Mouse (Mus musculus) NIH3T3 (cell line): ENCODE measurements at regions not wholly inside any gene's neighbourhood (a gene's known extent, or its start where the extent isn't known, plus 50 kb on each side); places are given as distances from the start of the nearest gene placed in this dataset.

Experiments used
- DNase-seq: peaks from one replicate; pipeline ENCODE4 v3.0.0-alpha.2; 2012; ENCODE audit warnings: low read depth

- DNase-seq, result no peak
These were observed 97.0 kb upstream of the Fshr start for GRCm38 (mm10) chr17:89297277-89298002.

- DNase-seq, result no peak
These were observed 80.8 kb upstream of the Fshr start for GRCm38 (mm10) chr17:89281321-89281720.

- no peak for DNase-seq
These were observed 71.7 kb upstream of the Fshr start for GRCm38 (mm10) chr17:89272141-89272540.

- no peak for DNase-seq
These were observed 55.2 kb upstream of the Fshr start for GRCm38 (mm10) chr17:89255687-89256086.

- DNase-seq, result no peak
These were observed 50.3 kb upstream of the Fshr start for GRCm38 (mm10) chr17:89250811-89251210.
